Mouse (Mus musculus): Measurements from ENCODE around the gene Tent4a. TPM values are rescaled to one million over a fixed set of nuclear protein-coding genes. Genes with fewer than 3 reads are reported as not detected.

The Tent4a gene
- polyA plus RNA-seq, 1 experiment, result 1.1 TPM

- peaks cover 37% of the 10 kb centered on the region for H3K36me3 ChIP-seq (ENCODE audit: control insufficient read depth)
- TF ChIP-seq TAL1 (IDR thresholded peaks at IDR 0.05; ENCODE audit: low read length) (no peak), GATA1 (IDR thresholded peaks at IDR 0.05; ENCODE audit: low read length) (no peak)
- no peaks in the 10 kb centered on the region for H3K9me3 ChIP-seq (ENCODE audit: control insufficient read depth, low read length)
- H3K4me1 ChIP-seq (ENCODE audit: control insufficient read depth), result peaks cover 69% of the 10 kb centered on the region
- H3K4me3 ChIP-seq (replicated peaks), result no peak overlapping the region
- H3K27me3 ChIP-seq (ENCODE audit: control insufficient read depth), result no peaks in the 10 kb centered on the region
Measured at GRCm38 (mm10) chr13:69530156-69530555, 4.3 kb downstream of the Tent4a start.

- peaks cover 66% of the 10 kb centered on the region for H3K4me1 ChIP-seq (ENCODE audit: control insufficient read depth)
- peaks cover 39% of the 10 kb centered on the region for H3K36me3 ChIP-seq (ENCODE audit: control insufficient read depth)
- TF ChIP-seq TAL1 (IDR thresholded peaks at IDR 0.05; ENCODE audit: low read length), result no peak
- no peak for TF ChIP-seq GATA1 (IDR thresholded peaks at IDR 0.05; ENCODE audit: low read length)
- no peaks in the 10 kb centered on the region for H3K9me3 ChIP-seq (ENCODE audit: control insufficient read depth, low read length)
- no peak overlapping the region for H3K4me3 ChIP-seq (replicated peaks)
- H3K27me3 ChIP-seq (ENCODE audit: control insufficient read depth), result no peaks in the 10 kb centered on the region
Measured at GRCm38 (mm10) chr13:69528531-69528930, 5.9 kb downstream of the Tent4a start.

GRCm38 (mm10) chr13:69525867-69526266 lies 8.6 kb downstream of the Tent4a start:
- Histone ChIP-seq H3K27me3 (ENCODE audit: control insufficient read depth) (no peaks in the 10 kb centered on the region), H3K4me1 (ENCODE audit: control insufficient read depth) (peaks cover 56% of the 10 kb centered on the region), H3K9me3 (ENCODE audit: control insufficient read depth, low read length) (no peaks in the 10 kb centered on the region), H3K4me3 (replicated peaks) (no peak overlapping the region), H3K36me3 (ENCODE audit: control insufficient read depth) (peaks cover 28% of the 10 kb centered on the region)
- no peak for TF ChIP-seq GATA1 (IDR thresholded peaks at IDR 0.05; ENCODE audit: low read length)

- Histone ChIP-seq H3K27me3 (ENCODE audit: control insufficient read depth) (no peaks in the 10 kb centered on the region), H3K9me3 (ENCODE audit: control insufficient read depth, low read length) (no peaks in the 10 kb centered on the region), H3K36me3 (ENCODE audit: control insufficient read depth) (peaks cover 15% of the 10 kb centered on the region), H3K4me3 (replicated peaks) (no peak overlapping the region), H3K4me1 (ENCODE audit: control insufficient read depth) (peaks cover 42% of the 10 kb centered on the region)
- TF ChIP-seq TAL1 (IDR thresholded peaks at IDR 0.05; ENCODE audit: low read length) (no peak), GATA1 (IDR thresholded peaks at IDR 0.05; ENCODE audit: low read length) (no peak)
Measured at GRCm38 (mm10) chr13:69524158-69524530, 10.3 kb downstream of the Tent4a start.

GRCm38 (mm10) chr13:69523444-69524157 lies 10.8 kb downstream of the Tent4a start:
- no peaks in the 10 kb centered on the region for H3K9me3 ChIP-seq (ENCODE audit: control insufficient read depth, low read length)
- H3K4me1 ChIP-seq (ENCODE audit: control insufficient read depth), result peaks cover 37% of the 10 kb centered on the region

DNA sequence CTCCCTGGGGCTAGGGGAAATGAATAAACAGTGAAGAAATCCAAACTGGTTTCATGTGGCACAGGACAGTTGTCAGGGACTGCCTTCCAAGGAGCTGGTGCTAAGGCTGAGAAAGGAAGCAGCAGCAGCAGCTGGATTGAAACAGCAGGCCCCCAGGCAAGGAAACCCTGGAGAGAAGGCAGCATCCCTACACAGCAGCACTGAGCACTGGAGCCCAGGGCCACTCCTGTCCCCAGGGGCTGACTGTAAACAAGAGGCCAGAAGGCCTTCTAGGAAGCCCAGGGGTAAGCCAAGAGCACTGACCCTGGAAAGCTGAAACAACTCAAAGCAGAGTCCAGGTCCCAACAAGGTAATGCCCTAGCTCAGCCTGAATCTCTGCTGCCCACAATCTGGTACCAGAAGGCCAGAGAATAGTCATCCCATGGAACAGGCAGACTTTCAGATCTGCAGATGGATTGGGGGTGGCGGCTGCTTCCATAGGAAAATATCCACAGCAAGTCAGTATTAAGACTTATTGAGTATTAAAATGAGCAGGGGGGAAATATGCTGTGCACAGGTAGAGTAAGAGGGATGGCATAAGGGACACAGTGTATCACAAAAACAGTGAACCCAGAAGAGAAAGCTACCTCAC lies 12.1 kb downstream of the Tent4a start:
- peaks cover 8% of the 10 kb centered on the region for H3K36me3 ChIP-seq (ENCODE audit: control insufficient read depth)
- no peaks in the 10 kb centered on the region for H3K9me3 ChIP-seq (ENCODE audit: control insufficient read depth, low read length)
- TF ChIP-seq GATA1 (IDR thresholded peaks at IDR 0.05; ENCODE audit: low read length) (no peak), TAL1 (IDR thresholded peaks at IDR 0.05; ENCODE audit: low read length) (no peak)
- H3K4me3 ChIP-seq (replicated peaks), result no peak overlapping the region
- peaks cover 28% of the 10 kb centered on the region for H3K4me1 ChIP-seq (ENCODE audit: control insufficient read depth)
- no peaks in the 10 kb centered on the region for H3K27me3 ChIP-seq (ENCODE audit: control insufficient read depth)

More at GRCm38 (mm10) chr13:69523444-69524157, 10.8 kb downstream of the Tent4a start:
- Histone ChIP-seq H3K4me3 (replicated peaks) (no peak overlapping the region), H3K36me3 (ENCODE audit: control insufficient read depth) (peaks cover 12% of the 10 kb centered on the region), H3K27me3 (ENCODE audit: control insufficient read depth) (no peaks in the 10 kb centered on the region)
- TF ChIP-seq GATA1 (IDR thresholded peaks at IDR 0.05; ENCODE audit: low read length), result no peak

DNA sequence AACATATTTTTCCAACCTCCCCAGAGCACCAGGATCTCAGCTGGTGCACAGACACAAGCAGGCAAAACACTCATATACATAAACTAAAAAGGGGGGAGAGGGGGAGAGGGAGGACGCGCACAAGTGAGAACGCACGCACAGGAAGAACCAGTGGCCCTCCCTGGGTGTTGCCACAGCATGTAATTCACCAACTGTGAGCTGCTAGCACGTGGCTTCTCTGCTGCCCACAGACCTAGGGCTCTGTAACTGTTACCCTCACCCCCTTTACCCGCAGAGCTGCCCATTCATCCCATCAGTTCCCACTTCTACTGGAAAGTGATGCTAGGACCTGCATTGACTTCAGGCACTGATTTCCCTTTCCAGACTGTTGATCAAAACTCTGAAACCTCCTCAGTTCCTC lies 15.3 kb downstream of the Tent4a start:
- no peak for TF ChIP-seq GATA1 (IDR thresholded peaks at IDR 0.05; ENCODE audit: low read length)
- TF ChIP-seq TAL1 (IDR thresholded peaks at IDR 0.05; ENCODE audit: low read length), result no peak
- no peak overlapping the region for H3K4me3 ChIP-seq (replicated peaks)
- peaks cover 22% of the 10 kb centered on the region for H3K36me3 ChIP-seq (ENCODE audit: control insufficient read depth)
- H3K27me3 ChIP-seq (ENCODE audit: control insufficient read depth), result no peaks in the 10 kb centered on the region
- H3K9me3 ChIP-seq (ENCODE audit: control insufficient read depth, low read length), result no peaks in the 10 kb centered on the region
- peaks cover 18% of the 10 kb centered on the region for H3K4me1 ChIP-seq (ENCODE audit: control insufficient read depth)

DNA sequence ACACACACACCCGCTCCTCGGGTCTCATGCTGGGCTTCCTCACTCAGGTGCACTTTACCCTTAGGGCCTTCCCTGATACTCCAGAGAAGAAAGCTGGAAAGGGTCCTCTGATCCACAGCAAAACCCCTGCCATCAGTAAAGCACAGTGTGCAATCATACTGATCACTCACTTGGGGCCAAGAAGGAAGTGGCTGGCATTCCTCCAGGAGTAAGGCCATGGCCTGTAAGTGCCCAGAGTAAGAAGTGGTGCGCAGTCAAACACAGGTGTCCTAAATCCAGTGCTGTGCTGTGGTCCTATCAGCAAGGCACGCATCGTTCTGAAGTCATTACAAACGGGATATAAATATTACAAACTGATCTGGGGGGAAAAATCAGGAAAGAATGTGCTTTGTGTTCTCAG lies 17.0 kb downstream of the Tent4a start:
- Histone ChIP-seq H3K9me3 (ENCODE audit: control insufficient read depth, low read length) (no peaks in the 10 kb centered on the region), H3K4me1 (ENCODE audit: control insufficient read depth) (peaks cover 14% of the 10 kb centered on the region), H3K4me3 (replicated peaks) (no peak overlapping the region), H3K27me3 (ENCODE audit: control insufficient read depth) (no peaks in the 10 kb centered on the region), H3K36me3 (ENCODE audit: control insufficient read depth) (peaks cover 30% of the 10 kb centered on the region)
- TF ChIP-seq GATA1 (IDR thresholded peaks at IDR 0.05; ENCODE audit: low read length) (no peak), TAL1 (IDR thresholded peaks at IDR 0.05; ENCODE audit: low read length) (no peak)

GRCm38 (mm10) chr13:69515091-69515490 lies 19.3 kb downstream of the Tent4a start:
- Histone ChIP-seq H3K27me3 (ENCODE audit: control insufficient read depth) (no peaks in the 10 kb centered on the region), H3K4me1 (ENCODE audit: control insufficient read depth) (peaks cover 3% of the 10 kb centered on the region; the same call in 1 of the 2 replicates), H3K9me3 (ENCODE audit: control insufficient read depth, low read length) (no peaks in the 10 kb centered on the region), H3K36me3 (ENCODE audit: control insufficient read depth) (peaks cover 50% of the 10 kb centered on the region), H3K4me3 (replicated peaks) (no peak overlapping the region)
- TF ChIP-seq GATA1 (IDR thresholded peaks at IDR 0.05; ENCODE audit: low read length) (no peak), TAL1 (IDR thresholded peaks at IDR 0.05; ENCODE audit: low read length) (no peak)
